Mouse (Mus musculus) G1E (cell line): ENCODE results near the gene Krtap4-8. TPM values are rescaled to one million over a fixed set of nuclear protein-coding genes. Genes with fewer than 3 reads are reported as not detected.
"Not testable (repeated sequence)": the region's sequence is repeated elsewhere in the genome, so short reads cannot be mapped to it uniquely, and the experiment has no call there.

ENCODE experiments used
- ATAC-seq: 2 replicates; pipeline ENCODE4 v1.8.0; 2016; ENCODE audit warnings: mild to moderate bottlenecking; ENCODE audit not compliant: insufficient number of reproducible peaks, poor library complexity, low FRiP score, severe bottlenecking; ENCODE audit errors: extremely low read depth
- DNase-seq: peaks from one replicate; pipeline ENCODE4 v3.0.0; 2012; ENCODE audit warnings: low spot score
- H3K27me3 ChIP-seq: 2 replicates; pipeline ENCODE4 v1.6.1; 2012; ENCODE audit warnings: mild to moderate bottlenecking, low read length, inconsistent platforms; ENCODE audit not compliant: insufficient read depth
- H3K36me3 ChIP-seq: replicated peaks from 2 replicates; pipeline ENCODE3; 2012; ENCODE audit warnings: mild to moderate bottlenecking, inconsistent platforms
- H3K4me1 ChIP-seq: 2 replicates; pipeline ENCODE4 v1.6.1; 2012; ENCODE audit warnings: low read depth, low read length, inconsistent platforms, mixed read lengths; ENCODE audit not compliant: insufficient read depth
- H3K4me3 ChIP-seq: 2 replicates; pipeline ENCODE4 v1.5.1; 2012; ENCODE audit warnings: low read depth, mild to moderate bottlenecking, inconsistent platforms, low read length, moderate library complexity, mixed read lengths
- H3K9me3 ChIP-seq: replicated peaks from 2 replicates; pipeline ENCODE4 v1.6.1; 2012; ENCODE audit warnings: inconsistent platforms
- CTCF ChIP-seq: IDR thresholded peaks from 2 replicates; pipeline ENCODE4 v1.5.1; 2012; ENCODE audit warnings: low read depth, low read length, inconsistent platforms, mixed read lengths
- GATA1 ChIP-seq: IDR thresholded peaks from 2 replicates; pipeline ENCODE4 v1.6.1; 2012; ENCODE audit warnings: borderline replicate concordance, low read length, inconsistent platforms, mixed read lengths
- GATA2 ChIP-seq: IDR thresholded peaks from 2 replicates; pipeline ENCODE4 v1.6.1; 2012; ENCODE audit warnings: low read depth, low read length, inconsistent platforms, borderline replicate concordance
- POLR2AphosphoS5 ChIP-seq: IDR thresholded peaks from 2 replicates; pipeline ENCODE4 v1.6.1; 2012; ENCODE audit warnings: low read depth, low read length, inconsistent platforms; ENCODE audit not compliant: insufficient replicate concordance
- TAL1 ChIP-seq: conservative IDR thresholded peaks from 2 replicates; pipeline ENCODE4 v1.6.1; 2012; ENCODE audit warnings: low read depth, low read length, inconsistent platforms, mixed read lengths
- polyA plus RNA-seq: library from polyadenylated mRNA; stranded (reverse); fragments of >175 nt; gene quantifications from 2 replicates; pipeline ENCODE4 v1.2.3, GENCODE M21; 2012
- total RNA-seq, 2 experiments: library from RNA; stranded (forward) in 1 of 2; stranded (reverse) in 1 of 2; fragments of 200-1000 nt in 1 of 2; fragments of >200 nt in 1 of 2; fragmentation: Nextera tagmentation in 1 of 2; gene quantifications; 2 replicates each; pipeline ENCODE4 v1.2.3; 2014 to 2017

Gene Krtap4-8
- total and polyA plus RNA-seq, 3 experiments, result 0.27 TPM; not detected in 2

DNA sequence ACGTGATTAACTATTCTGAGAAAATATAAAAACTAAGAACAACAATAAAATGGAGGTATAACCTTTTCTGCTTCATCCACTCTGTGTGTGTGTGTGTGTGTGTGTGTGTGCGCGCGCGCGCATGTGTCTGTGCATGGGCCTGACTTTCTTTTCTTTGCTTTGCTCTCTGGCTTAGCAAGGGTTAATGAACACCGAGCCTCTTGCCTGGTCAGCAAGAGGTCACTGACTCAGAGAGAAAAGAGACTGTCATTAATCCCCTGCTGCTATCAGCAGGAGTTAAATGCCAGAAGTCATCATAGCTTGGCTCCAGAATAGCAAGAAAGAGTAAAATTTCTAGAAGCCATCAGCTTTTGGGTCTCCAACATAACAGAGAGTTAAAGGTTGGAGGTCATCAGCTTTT, 2.1 kb downstream of the Krtap4-8 start:
- H3K9me3 ChIP-seq, result peaks cover 6% of the 10 kb centered on the region
- H3K4me1 ChIP-seq, result no peaks in the 10 kb centered on the region
- no peak overlapping the region for H3K4me3 ChIP-seq
- no peaks in the 10 kb centered on the region for H3K36me3 ChIP-seq
- H3K27me3 ChIP-seq, result no peaks in the 10 kb centered on the region
- TF ChIP-seq GATA2 (no peak), POLR2AphosphoS5 (no peak), TAL1 (no peak), CTCF (no peak)
- ATAC-seq (no peak), DNase-seq (no peak)

DNA sequence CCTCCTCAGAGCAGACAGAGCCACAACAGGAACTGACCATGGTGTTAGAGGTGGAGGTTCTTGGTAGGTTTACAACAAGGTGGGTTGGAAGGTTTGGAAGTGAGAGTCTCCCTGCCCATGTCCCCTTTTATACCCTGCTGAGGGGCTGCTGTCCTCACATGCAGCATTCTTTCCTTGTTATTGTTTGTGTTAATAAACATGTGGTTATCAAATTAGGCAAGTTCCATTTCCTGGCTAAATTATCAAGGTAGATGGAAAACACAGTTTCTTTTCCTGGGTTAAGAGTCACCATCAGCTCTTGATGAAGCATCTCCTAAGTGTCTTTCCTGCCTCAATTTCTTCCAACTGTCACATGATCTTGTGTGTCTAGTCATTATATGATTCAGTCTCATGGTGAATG, 7.7 kb downstream of the Krtap4-8 start, which contains the start of gene Gm11595:
Gene Gm11595 (minus strand): TSS at position 101 of the 400 bp plus-strand sequence.
- H3K27me3 ChIP-seq, H3K36me3 ChIP-seq, H3K4me3 ChIP-seq, H3K9me3 ChIP-seq, H3K4me1 ChIP-seq, ATAC-seq, DNase-seq: not testable (repeated sequence)

DNA sequence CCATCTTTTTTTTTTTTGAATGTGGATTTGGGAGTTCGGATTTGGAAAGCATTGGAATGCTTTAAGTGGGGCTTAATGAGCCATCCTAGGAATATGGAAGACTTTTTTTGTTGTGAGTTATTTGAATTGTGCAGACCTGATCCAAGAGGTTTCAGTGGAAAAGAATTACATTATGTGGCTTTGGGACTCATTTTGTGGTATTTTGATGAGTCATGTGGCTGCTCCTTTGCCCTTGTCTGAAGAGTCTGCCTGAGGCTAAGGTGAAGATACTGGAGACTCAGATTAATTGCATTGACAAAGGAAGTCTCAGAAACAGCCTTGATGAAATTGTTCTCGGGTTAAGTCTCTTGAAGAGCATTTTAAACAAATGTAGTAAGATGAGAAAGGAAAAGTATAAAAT, 12.1 kb downstream of the Krtap4-8 start:
- ATAC-seq (no peak), DNase-seq (no peak)
- Histone ChIP-seq H3K36me3 (no peaks in the 10 kb centered on the region), H3K4me3 (no peak overlapping the region), H3K9me3 (peaks cover 9% of the 10 kb centered on the region), H3K27me3 (0 out of 2 replicates have a peak, but pooled peaks cover 3% of the 10 kb centered on the region), H3K4me1 (no peaks in the 10 kb centered on the region)
- TF ChIP-seq GATA2 (no peak), CTCF (no peak), POLR2AphosphoS5 (no peak), TAL1 (no peak), GATA1 (no peak)

DNA sequence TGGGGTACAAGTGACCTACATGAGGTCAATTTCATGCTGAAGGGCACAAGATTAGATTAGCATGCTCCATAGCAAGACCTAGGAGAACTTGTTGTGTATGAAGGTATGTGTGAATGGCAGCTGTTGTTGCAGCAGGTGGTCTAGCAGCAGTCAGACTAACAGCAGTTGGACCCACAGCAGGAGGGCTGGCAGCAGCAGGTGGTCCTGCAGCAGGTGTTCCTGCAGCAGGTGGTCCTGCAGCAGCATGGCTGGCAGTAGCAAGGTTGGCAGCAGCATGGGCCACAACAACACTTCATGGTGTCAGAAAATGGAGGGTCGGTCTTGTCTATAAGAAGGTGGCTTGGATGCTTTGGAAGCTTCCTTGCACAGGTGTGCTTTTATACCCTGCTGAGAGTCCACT, 21.6 kb downstream of the Krtap4-8 start:
- Histone ChIP-seq H3K27me3 (0 out of 2 replicates have a peak, but pooled peaks cover 2% of the 10 kb centered on the region), H3K9me3 (peaks cover 9% of the 10 kb centered on the region), H3K4me1 (no peaks in the 10 kb centered on the region), H3K4me3 (0 out of 2 replicates have a peak overlapping the region, but pooled peaks have one; percentile 13), H3K36me3 (no peaks in the 10 kb centered on the region)
- DNase-seq, result no peak
- TF ChIP-seq GATA2 (no peak), POLR2AphosphoS5 (no peak), TAL1 (no peak), CTCF (no peak)
- no peak for ATAC-seq

DNA sequence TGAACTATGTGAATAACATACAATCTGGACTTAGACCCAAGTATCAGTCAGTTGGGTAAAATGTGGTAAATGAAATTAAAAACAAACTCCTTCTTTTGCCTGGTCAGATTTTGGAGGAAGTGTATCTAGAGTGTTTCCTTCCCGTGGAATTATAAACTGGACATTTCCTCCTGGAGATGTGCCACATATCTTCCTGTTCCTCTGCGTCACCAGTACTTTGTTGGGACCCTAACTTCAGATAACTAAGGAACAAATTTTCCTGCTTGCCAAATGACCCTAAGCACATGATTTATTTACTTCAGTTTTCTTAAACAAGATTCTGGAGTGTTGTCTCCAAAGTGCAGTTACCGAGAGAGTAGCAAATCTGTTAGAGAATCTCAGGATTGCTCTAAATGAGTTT, 36.5 kb downstream of the Krtap4-8 start:
- no peak for DNase-seq
- peaks cover 14% of the 10 kb centered on the region for H3K9me3 ChIP-seq
- H3K36me3 ChIP-seq, result no peaks in the 10 kb centered on the region
- no peaks in the 10 kb centered on the region for H3K27me3 ChIP-seq
- no peaks in the 10 kb centered on the region for H3K4me1 ChIP-seq
- no peak for TF ChIP-seq GATA2
- TF ChIP-seq GATA1, result no peak
- TF ChIP-seq TAL1, result no peak
- no peak for TF ChIP-seq CTCF
- TF ChIP-seq POLR2AphosphoS5, result no peak
- no peak overlapping the region for H3K4me3 ChIP-seq
- ATAC-seq, result no peak

DNA sequence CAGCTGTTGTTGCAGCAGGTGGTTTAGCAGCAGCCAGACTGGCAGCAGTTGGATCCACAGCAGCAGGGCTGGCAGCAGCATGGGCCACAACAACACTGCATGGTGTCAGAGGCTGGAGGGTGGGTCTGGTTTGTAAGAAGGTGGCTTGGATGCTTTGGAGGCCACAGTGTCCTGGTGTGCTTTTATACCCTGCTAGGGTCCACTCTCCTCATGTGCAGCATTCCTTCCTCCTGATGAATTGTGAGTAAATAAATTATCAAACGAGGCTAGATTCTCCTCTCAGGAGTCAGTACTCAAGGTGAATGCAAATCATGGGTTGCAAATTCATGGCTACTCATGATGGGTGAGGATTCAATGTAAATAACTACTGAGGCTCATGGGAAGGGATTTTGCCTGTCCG, 46.3 kb downstream of the Krtap4-8 start, which contains the start of gene Gm14180:
Gene Gm14180 (minus strand): TSS at position 101 of the 400 bp plus-strand sequence.
- H3K27me3 ChIP-seq, result no peaks in the 10 kb centered on the region
- no peak for DNase-seq
- ATAC-seq, result no peak
- no peaks in the 10 kb centered on the region for H3K4me1 ChIP-seq
- TF ChIP-seq TAL1 (no peak), POLR2AphosphoS5 (no peak), GATA1 (no peak), CTCF (no peak), GATA2 (no peak)
- H3K9me3 ChIP-seq, result peaks cover 12% of the 10 kb centered on the region
- no peaks in the 10 kb centered on the region for H3K36me3 ChIP-seq
- H3K4me3 ChIP-seq, result no peak within 1 kb of the TSS

Other genes with a start within 250 kb of the Krtap4-8 start
Only the 20 nearest of the 43 such genes appear.
- gene Gm11555, start 130.5 kb downstream of the Krtap4-8 start, total RNA-seq (2014; fragmentation: Nextera tagmentation), result not detected in 2 replicates
- not detected in 2 replicates for gene Gm11555, start 130.5 kb downstream of the Krtap4-8 start, total RNA-seq (2017)
- gene Gm11555, start 130.5 kb downstream of the Krtap4-8 start, polyA plus RNA-seq, result not detected in 2 replicates
- gene Gm11563, start 121.7 kb downstream of the Krtap4-8 start, total RNA-seq (2014; fragmentation: Nextera tagmentation), result not detected in 2 replicates
- not detected in 2 replicates for gene Gm11563, start 121.7 kb downstream of the Krtap4-8 start, total RNA-seq (2017)
- gene Gm11563, start 121.7 kb downstream of the Krtap4-8 start, polyA plus RNA-seq, result not detected in 2 replicates
- not detected in 2 replicates for gene Krtap4-6, start 114.7 kb downstream of the Krtap4-8 start, total RNA-seq (2014; fragmentation: Nextera tagmentation)
- gene Krtap4-6, start 114.7 kb downstream of the Krtap4-8 start, total RNA-seq (2017), result 0.12 TPM in 1 of 2 replicates, not detected in the other
- not detected in 2 replicates for gene Krtap4-6, start 114.7 kb downstream of the Krtap4-8 start, polyA plus RNA-seq
- not detected in 2 replicates for gene Gm14190, start 90.0 kb downstream of the Krtap4-8 start, total RNA-seq (2014; fragmentation: Nextera tagmentation)
- gene Gm14190, start 90.0 kb downstream of the Krtap4-8 start, total RNA-seq (2017), result not detected in 2 replicates
- gene Gm14190, start 90.0 kb downstream of the Krtap4-8 start, polyA plus RNA-seq, result not detected in 2 replicates
- gene Gm14180, start 46.4 kb downstream of the Krtap4-8 start, total RNA-seq (2014; fragmentation: Nextera tagmentation), result not detected in 2 replicates
- not detected in 2 replicates for gene Gm14180, start 46.4 kb downstream of the Krtap4-8 start, total RNA-seq (2017)
- gene Gm14180, start 46.4 kb downstream of the Krtap4-8 start, polyA plus RNA-seq, result not detected in 2 replicates
- not detected in 2 replicates for gene Gm11595, start 7.8 kb downstream of the Krtap4-8 start, total RNA-seq (2014; fragmentation: Nextera tagmentation)
- 0.12 TPM in 1 of 2 replicates, not detected in the other for gene Gm11595, start 7.8 kb downstream of the Krtap4-8 start, total RNA-seq (2017)
- not detected in 2 replicates for gene Gm11595, start 7.8 kb downstream of the Krtap4-8 start, polyA plus RNA-seq
- not detected in 2 replicates for gene Krtap4-9, start 4.5 kb upstream of the Krtap4-8 start, total RNA-seq (2014; fragmentation: Nextera tagmentation)
- not detected in 2 replicates for gene Krtap4-9, start 4.5 kb upstream of the Krtap4-8 start, total RNA-seq (2017)
- gene Krtap4-9, start 4.5 kb upstream of the Krtap4-8 start, polyA plus RNA-seq, result not detected in 2 replicates
- not detected in 2 replicates for gene Gm11596, start 12.8 kb upstream of the Krtap4-8 start, total RNA-seq (2014; fragmentation: Nextera tagmentation)
- 0.12 TPM in 1 of 2 replicates, not detected in the other for gene Gm11596, start 12.8 kb upstream of the Krtap4-8 start, total RNA-seq (2017)
- not detected in 2 replicates for gene Gm11596, start 12.8 kb upstream of the Krtap4-8 start, polyA plus RNA-seq
- not detected in 2 replicates for gene Gm11569, start 18.2 kb upstream of the Krtap4-8 start, total RNA-seq (2014; fragmentation: Nextera tagmentation)
- not detected in 2 replicates for gene Gm11569, start 18.2 kb upstream of the Krtap4-8 start, total RNA-seq (2017)
- gene Gm11569, start 18.2 kb upstream of the Krtap4-8 start, polyA plus RNA-seq, result not detected in 2 replicates
- not detected in 2 replicates for gene Gm11554, start 23.7 kb upstream of the Krtap4-8 start, total RNA-seq (2014; fragmentation: Nextera tagmentation)
- not detected in 2 replicates for gene Gm11554, start 23.7 kb upstream of the Krtap4-8 start, total RNA-seq (2017)
- gene Gm11554, start 23.7 kb upstream of the Krtap4-8 start, polyA plus RNA-seq, result not detected in 2 replicates
- not detected in 2 replicates for gene Krtap4-13, start 29.2 kb upstream of the Krtap4-8 start, total RNA-seq (2014; fragmentation: Nextera tagmentation)
- gene Krtap4-13, start 29.2 kb upstream of the Krtap4-8 start, total RNA-seq (2017), result not detected in 2 replicates
- gene Krtap4-13, start 29.2 kb upstream of the Krtap4-8 start, polyA plus RNA-seq, result not detected in 2 replicates
- not detected in 2 replicates for gene Gm11564, start 35.0 kb upstream of the Krtap4-8 start, total RNA-seq (2014; fragmentation: Nextera tagmentation)
- gene Gm11564, start 35.0 kb upstream of the Krtap4-8 start, total RNA-seq (2017), result not detected in 2 replicates
- gene Gm11564, start 35.0 kb upstream of the Krtap4-8 start, polyA plus RNA-seq, result not detected in 2 replicates
- gene 2300003K06Rik, start 57.4 kb upstream of the Krtap4-8 start, total RNA-seq (2014; fragmentation: Nextera tagmentation), result not detected in 2 replicates
- not detected in 2 replicates for gene 2300003K06Rik, start 57.4 kb upstream of the Krtap4-8 start, total RNA-seq (2017)
- gene 2300003K06Rik, start 57.4 kb upstream of the Krtap4-8 start, polyA plus RNA-seq, result not detected in 2 replicates
- gene Krtap4-16, start 70.9 kb upstream of the Krtap4-8 start, total RNA-seq (2014; fragmentation: Nextera tagmentation), result not detected in 2 replicates
- gene Krtap4-16, start 70.9 kb upstream of the Krtap4-8 start, total RNA-seq (2017), result not detected in 2 replicates
- not detected in 2 replicates for gene Krtap4-16, start 70.9 kb upstream of the Krtap4-8 start, polyA plus RNA-seq
- gene Gm11568, start 77.2 kb upstream of the Krtap4-8 start, total RNA-seq (2014; fragmentation: Nextera tagmentation), result not detected in 2 replicates
- not detected in 2 replicates for gene Gm11568, start 77.2 kb upstream of the Krtap4-8 start, total RNA-seq (2017)
- gene Gm11568, start 77.2 kb upstream of the Krtap4-8 start, polyA plus RNA-seq, result not detected in 2 replicates
- not detected in 2 replicates for gene Gm11559, start 83.8 kb upstream of the Krtap4-8 start, total RNA-seq (2014; fragmentation: Nextera tagmentation)
- 0.29 TPM in 1 of 2 replicates, not detected in the other for gene Gm11559, start 83.8 kb upstream of the Krtap4-8 start, total RNA-seq (2017)
- gene Gm11559, start 83.8 kb upstream of the Krtap4-8 start, polyA plus RNA-seq, result not detected in 2 replicates
- gene Krtap9-1, start 92.7 kb upstream of the Krtap4-8 start, total RNA-seq (2014; fragmentation: Nextera tagmentation), result not detected in 2 replicates
- not detected in 2 replicates for gene Krtap9-1, start 92.7 kb upstream of the Krtap4-8 start, total RNA-seq (2017)
- gene Krtap9-1, start 92.7 kb upstream of the Krtap4-8 start, polyA plus RNA-seq, result not detected in 2 replicates
- gene Gm11567, start 98.5 kb upstream of the Krtap4-8 start, total RNA-seq (2014; fragmentation: Nextera tagmentation), result not detected in 2 replicates
- gene Gm11567, start 98.5 kb upstream of the Krtap4-8 start, total RNA-seq (2017), result not detected in 2 replicates
- not detected in 2 replicates for gene Gm11567, start 98.5 kb upstream of the Krtap4-8 start, polyA plus RNA-seq
- not detected in 2 replicates for gene Krtap31-1, start 127.2 kb upstream of the Krtap4-8 start, total RNA-seq (2014; fragmentation: Nextera tagmentation)
- 0.27 and 0.29 TPM in 2 replicates for gene Krtap31-1, start 127.2 kb upstream of the Krtap4-8 start, total RNA-seq (2017)
- gene Krtap31-1, start 127.2 kb upstream of the Krtap4-8 start, polyA plus RNA-seq, result not detected in 2 replicates
- gene Gm11565, start 134.0 kb upstream of the Krtap4-8 start, total RNA-seq (2014; fragmentation: Nextera tagmentation), result not detected in 2 replicates
- gene Gm11565, start 134.0 kb upstream of the Krtap4-8 start, total RNA-seq (2017), result 0.16 and 0.23 TPM in 2 replicates
- not detected in 2 replicates for gene Gm11565, start 134.0 kb upstream of the Krtap4-8 start, polyA plus RNA-seq